Mouse (Mus musculus) CD4-positive, CD25-positive, alpha-beta regulatory T cell, adult 2 months (primary cell): ENCODE data around the gene Sebox.
A peak's percentile ranks its signal among the peaks of the same experiment; 100 is the strongest.

Source experiments
- DNase-seq: peaks from one replicate; pipeline ENCODE4 v3.0.0-alpha.2; 2012; ENCODE audit warnings: low read depth, low spot score

Gene Sebox

DNA sequence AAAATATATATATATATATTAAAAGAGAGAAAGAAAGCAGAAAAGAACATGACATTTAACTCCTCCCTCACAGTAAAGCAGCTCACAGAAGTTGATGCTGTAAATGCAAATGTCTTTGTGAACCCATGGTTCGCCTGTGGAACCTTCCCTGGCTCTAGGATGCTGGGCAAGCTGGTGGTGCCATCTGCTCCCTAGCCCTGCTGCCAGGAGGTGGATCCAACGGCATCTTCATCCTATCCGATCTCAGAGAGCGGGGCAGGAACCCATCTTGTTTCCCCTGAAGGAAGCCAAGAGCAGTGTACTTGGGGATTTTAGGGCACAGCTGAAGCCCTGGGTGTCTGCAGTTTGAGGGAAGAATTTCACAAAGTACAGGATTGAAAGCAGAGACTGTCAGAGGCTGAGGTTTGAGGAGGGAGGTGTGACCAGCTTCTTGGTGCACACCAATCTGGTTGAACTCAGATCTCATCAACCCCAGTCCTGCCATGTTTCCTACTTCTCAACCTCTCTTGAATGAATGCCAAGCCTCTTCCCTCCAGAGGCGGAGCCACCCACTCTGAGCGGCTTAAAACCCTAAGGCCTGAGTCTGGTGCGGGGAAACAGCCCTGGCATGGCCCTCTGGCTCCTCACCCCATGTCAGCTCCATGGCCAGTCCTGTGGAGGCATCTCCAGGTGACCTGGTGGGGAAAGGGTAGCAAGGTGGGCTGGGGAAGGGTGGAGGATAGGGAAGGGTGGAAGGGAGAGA, at the start of gene Sebox:
Sebox (plus strand) TSS at position 539 of the 742 bp plus-strand sequence.
- no peak for DNase-seq

DNA sequence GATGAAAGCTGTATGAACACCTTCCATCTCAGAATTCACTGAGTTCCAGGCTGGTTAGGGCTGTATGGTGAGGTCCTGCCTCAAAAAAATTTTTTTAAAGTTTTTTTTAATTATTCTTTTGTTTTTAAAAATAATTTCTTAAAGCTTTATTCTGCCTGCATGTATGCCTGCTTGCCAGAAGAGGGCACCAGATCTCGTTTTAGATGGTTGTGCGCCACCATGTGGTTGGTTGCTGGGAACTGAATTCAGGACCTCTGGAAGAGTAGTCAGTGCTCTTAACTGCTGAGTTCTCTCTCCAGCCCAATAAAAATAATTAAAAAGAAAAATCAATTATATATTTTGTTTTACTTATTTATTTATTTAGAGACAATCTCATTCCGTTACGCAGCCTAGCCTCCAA, 49.6 kb upstream of the Sebox start:
- DNase-seq, result peak; percentile 88

DNA sequence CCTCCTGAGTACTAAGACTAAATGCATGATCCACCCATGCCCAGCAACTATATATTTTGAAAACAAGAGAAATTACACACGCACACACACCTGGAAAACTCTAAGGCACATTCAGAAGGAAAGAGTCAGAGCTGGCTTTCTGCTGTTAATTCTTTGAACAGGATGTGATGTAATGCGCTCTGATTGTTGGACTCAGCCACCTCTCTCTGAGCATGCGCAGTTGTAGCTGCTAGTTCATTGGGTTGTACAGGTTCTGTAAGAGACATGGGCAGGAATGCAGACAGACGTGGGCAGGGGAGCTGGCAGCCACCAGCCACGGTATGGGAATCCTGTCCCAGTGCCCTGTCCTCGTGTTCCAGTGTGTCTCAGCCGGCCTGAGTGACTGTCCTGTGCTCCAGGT, 49.0 kb upstream of the Sebox start:
- peak; percentile 19 for DNase-seq

DNA sequence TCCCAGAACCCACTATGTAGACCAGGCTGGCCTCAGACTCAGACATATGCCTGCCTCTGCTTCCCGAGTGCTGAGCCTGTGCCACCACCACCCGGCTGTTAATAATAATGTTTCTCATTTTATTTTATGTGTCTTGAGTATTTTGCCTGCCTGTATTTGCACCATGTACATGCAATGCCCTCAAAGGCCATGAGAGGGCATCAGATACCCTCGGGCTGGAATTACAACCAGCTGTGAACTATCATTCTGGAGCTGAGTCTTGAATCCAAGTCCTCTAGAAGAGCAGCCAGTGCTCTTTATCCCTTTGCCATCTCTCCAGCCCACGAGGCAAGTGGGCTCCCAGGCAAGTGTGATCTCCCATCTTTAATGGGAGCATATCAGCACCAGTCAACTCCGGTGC, 47.9 kb upstream of the Sebox start:
- peak; percentile 63 for DNase-seq

DNA sequence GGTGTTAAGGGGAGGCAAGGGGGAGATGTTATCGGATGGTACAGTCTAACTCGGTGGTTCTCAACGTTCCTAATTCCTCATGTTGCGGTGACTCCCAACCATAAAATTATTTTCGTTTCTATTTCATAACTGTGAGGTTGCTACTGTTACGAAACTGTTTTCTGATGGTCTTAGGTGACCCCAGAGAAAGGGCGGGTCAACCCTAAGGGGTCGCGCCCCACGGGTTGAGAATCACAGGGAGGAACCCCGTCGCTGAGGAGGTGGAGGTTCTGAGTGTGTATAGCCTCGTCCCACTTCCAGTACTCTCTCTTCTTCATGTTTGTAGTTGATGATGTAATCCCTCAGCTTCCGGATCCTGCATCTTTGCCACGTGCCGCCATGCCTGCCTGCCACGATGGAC, 44.5 kb upstream of the Sebox start:
- DNase-seq, result no peak

DNA sequence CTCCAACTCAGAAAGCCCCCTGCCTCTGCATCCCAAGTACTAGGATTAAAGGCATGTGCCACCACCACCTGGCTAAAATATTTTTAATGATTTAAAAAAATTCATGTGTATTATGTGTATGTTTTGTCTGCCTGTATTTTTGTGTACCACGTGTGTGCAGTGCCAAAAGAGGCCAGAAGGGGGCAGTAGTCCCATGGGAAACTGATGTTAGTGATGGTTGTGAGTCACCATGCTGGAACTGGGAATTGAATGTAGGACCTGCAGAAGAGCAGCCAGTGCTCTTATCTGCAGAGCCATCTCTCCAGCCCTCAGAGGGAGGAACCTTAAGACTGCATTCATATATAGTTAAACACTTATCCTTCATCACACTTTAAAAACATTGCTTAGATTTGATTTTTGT, 41.4 kb upstream of the Sebox start:
- DNase-seq, result peak; percentile 40

DNA sequence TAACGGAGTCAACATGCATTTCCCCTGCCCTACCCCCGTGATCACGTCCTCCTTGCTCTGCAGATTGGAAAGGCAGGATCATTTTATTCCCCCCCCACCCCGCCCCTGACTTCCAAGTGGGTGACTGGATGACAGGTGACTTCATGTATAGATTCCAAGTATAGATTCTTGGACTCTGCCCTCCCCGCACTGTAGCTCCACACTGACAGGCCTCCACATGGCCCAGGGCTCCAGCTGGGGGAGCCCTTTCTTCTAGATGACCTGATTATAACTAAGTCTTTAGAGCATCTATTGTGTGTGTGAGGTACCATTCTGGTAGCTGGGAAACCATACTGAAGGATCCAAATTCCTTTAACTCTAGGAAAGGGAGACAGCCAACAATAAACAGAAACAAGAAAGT, 40.6 kb upstream of the Sebox start:
- DNase-seq, result no peak

DNA sequence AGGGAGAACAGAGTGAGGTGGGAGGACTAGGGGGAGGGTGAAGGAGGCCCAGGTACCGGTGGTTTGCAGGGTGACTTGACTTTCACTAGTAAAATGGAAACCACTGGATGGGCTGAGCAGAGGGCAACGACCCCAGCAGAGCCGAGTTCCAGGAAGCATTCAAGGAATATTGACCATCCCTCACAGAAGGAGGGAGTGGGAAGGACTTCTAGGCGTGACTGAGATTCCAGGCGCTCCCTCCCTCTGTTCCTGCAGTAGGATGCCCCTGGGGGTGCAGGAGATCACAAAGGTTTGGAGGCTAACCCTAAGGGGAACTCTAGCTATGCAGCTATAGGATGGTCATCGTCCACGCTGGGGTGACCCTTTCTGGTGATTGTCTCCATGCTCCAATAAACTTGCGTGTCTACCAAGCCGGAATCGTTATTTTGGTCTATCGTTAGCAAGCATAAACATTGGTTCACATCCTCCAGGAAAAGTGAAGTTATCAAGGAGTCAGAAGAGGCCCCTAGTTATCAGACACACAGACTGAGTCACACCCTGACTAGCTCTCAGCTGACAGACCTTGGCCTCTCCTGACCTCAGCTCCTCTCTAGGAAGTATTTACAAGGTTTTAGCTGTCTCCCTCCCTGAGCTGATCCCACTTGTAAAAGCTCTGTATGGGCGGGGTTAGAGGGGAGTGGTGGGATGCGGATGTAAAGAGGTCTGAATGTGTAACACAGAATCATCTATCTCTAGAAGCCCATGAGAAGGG, 39.8 kb upstream of the Sebox start:
- DNase-seq, result no peak

DNA sequence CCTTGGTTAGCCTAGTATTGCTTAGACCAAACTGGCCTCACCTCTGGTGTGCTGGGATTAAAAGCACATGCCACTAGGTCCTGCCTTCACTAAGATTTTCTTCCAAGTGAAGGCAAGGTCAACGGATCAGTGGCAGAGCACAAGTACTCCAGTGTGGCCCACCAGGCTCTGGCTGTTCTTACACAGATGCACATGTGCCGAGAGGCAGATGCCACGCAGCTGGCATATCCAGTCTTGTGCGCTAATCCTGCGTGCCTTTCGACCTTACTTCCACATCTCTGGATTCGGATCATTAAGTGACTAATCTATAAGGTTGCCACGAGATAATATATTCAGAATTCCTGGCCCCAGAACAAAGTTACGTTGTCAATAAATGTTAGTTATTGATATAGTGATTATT, 38.1 kb upstream of the Sebox start:
- DNase-seq, result no peak

DNA sequence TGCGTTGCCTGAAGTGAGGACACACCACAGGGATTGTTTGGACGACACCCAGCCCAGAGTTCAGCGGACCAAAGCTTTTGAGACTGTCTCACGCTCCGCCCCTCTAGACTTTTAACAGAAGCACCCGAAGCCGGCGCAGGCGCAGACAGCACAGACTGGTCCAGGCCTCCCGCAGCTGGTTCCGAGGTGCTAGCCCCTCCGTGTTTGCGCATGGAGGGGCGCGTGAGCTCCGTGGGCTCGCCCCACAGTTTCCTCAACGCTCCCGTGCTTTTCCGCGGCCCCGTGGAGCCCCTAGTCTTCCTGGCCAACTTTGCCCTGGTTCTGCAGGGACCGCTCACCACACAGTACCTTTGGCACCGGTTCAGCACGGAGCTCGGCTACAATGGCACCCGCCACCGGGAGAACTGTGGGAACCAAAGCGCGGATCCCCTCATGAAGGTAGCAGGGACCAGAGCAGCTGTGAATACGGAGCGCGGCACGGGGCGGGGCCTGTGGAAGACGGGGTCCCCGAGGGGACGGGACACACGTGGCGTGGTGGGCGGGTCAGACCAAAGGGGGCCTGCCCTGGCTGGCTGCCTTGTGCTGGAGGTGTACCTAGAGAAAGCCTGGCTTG, 37.6 kb upstream of the Sebox start, which contains the start of gene Slc46a1:
Slc46a1 (plus strand) TSS at position 130 of the 613 bp plus-strand sequence.
- peak; percentile 79 for DNase-seq

DNA sequence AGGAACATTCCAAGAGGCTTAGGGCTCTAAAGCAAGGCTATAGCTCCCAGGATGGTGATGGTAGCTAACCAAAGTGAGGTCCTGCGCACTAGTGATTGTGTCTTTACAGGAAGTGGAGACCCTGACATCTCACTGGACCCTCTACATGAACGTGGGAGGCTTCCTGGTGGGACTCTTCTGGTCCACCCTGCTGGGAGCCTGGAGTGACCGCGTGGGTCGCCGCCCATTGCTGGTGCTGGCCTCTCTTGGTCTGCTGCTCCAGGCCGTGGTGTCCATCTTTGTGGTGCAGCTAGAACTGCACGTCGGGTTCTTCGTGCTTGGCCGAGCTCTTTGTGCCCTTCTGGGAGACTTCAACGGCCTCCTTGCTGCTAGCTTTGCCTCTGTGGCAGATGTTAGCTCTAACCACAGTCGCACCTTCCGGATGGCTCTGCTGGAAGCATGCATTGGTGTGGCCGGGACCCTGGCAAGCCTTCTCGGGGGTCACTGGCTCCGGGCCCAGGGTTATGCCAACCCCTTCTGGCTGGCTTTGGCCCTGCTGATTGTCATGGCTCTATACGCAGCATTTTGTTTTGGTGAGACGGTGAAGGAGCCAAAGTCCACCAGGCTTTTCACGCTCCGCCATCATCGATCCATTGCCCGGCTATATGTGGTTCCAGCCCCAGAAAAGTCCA, 36.9 kb upstream of the Sebox start:
- DNase-seq, result no peak

DNA sequence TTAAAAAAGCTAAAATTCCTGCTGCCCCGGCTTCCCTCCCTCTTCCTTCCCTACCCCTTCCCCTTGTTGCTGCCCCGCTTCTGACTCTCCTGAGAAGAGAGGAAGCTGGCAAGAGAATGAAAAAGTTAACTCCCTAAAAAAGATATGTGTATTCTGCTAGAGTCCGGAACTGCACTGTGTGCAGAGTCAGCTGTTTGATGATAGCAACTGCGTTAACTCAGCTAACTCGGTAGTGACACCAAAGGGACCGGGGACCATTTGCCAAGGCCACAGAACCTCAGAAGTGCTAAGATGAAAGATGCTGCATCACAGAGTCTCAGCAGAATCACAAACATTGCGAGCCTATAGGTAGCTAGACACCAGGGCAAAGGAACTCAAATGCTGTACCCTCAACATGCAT, 35.7 kb upstream of the Sebox start:
- no peak for DNase-seq

DNA sequence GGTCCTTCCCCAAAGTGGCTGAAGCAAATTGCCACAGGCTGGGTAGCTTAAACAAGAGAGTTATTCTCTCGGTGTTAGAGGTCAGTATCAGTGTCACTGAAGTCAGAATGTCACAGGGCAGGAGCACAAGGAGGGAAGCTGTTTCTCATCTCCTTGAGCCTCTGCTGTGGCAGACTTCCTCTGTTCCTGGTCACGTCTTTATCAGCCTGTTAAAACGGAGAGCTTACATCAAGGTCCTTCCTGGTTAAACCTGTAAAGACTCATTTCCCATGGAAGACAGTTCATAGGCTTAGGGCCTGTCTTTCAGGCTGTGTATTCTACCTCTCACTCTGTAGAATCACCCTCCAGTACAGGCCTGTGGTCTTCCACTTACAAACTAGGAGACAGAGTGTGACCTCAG, 35.3 kb upstream of the Sebox start:
- no peak for DNase-seq

DNA sequence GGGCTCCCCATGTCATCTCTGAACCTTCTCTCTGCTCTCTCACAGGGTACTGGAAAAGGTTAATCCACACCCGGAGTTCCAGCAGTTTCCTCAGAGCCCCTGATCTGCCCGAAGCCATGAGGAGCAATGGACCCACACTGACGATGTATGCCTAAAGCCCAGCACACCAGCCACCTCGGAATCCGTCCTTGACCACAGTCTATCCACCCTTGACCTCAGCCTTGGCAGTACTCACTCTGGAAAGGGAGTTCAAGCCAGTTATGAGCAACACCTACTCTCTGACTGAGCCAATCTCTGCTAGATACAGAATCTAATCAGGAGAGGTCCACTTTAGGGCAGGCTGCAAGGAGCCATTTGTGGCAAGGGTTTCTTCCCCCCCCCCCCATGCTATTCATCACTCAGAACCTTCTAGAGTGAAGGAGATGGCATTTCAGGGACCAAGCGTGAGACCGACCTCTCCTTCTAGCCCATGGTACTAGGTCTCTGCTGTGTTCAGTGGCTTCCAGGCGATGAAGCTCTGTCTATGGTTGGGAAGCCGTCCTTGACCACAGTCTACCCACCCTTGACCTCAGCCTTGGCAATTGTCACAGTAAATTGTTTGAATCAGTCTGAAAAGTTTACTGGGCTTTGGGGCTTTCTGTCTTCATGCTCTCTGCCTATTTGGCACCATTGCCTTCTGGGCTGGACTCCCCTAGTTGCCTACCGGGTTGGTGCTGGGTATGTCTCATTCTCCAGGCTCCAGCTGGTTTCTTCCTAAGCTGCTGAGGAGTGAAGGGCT, 31.7 kb upstream of the Sebox start:
- DNase-seq, result no peak

DNA sequence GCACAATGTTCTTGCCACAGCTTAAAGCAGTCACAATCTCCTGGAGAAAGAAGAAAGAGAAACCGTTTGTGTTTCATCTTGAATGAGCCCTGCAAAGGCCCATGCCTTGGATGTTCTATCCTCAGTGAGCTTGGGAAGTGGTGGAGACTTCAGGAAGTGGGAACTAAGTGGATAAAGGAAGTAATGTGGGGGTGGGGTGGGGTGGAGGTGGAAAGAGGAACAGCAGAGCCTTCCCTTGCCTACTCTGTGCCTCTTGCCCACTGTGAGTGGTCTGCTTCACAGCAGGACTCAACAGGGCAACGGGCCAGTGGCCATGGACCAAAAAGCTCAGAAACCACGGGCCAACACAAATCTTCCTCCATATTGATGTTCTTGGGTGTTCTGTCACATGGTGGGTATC, 28.0 kb upstream of the Sebox start:
- no peak for DNase-seq

DNA sequence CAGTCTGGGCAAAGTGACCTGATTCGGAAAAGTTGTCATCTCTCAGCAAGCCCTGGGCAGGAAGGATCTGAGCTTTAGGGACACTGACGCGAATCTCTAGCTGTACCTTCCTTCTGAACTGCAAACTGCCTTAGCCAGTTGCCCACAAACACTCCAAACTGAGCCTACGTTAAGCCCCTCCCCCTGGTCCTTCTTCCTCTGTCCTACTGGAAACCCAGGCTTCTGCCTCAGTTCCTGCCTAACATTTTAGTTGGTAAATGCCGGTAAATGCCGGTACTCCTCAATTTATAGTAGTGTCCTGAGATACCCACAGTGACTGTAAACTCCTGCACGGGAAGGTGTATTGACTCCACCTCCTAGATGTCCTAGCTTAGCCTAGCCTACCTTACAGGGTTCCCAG, 19.6 kb upstream of the Sebox start:
- DNase-seq, result no peak

DNA sequence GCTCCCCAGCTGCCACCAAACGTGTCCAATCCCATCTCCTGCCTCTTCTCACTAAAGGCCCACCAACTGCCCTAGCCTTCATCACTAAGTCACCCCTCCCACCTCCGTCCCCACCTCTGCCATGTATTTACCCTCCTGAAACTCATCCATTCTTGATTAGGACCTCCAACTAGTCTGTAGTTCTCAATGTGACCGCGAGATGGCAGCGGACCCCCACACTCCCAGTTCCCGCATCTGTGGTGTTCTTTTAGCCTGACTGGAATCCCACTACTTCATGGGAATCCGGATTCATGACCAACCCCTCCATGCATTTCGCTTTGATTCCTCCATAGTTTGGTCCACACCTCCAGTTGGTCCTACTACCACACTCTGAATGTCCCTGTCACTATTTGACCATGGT, 15.1 kb upstream of the Sebox start:
- peak; percentile 73 for DNase-seq

DNA sequence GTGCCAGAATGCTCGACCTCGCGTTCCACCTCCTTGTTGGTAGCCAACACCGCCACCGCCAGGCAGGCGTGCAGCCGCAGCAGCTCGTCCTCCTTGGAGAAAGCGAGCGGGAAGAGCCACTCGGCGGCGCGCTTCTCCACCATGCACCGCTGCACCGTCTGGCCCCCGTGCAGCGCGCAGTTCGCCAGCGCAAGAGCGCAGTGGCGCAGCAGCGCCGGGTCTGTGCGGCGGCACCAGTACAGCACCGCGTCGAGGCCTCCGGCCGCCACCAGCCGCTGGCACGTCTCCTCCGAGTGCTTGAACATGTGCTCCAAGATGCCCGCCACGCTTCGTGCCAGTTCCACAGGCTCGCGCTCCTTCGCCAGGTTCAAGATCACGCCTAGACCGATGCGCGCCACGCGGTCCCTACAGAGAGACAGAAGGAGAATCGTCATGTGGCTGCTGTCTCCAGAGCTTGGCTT, 12.4 kb upstream of the Sebox start:
- DNase-seq, result no peak

DNA sequence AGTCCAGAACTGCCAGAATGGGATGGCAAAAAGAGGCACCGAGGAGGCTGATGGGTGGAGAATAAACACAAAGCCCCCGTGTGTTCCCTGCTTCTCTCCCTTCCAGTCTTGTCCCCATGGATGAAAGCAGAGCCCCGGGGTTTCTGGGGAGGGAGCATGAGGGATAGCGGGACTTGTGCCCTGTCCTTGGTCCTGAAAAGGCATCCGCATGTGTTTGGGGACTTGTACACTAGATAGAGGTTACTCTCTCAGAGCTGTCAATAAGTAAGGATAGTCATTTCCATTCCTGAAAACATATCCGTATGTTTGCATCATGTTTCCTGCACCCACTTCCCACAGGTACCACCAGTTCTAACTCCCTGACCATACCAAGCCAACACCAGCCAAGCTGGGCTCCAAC, 7.3 kb upstream of the Sebox start:
- DNase-seq, result peak; percentile 59

DNA sequence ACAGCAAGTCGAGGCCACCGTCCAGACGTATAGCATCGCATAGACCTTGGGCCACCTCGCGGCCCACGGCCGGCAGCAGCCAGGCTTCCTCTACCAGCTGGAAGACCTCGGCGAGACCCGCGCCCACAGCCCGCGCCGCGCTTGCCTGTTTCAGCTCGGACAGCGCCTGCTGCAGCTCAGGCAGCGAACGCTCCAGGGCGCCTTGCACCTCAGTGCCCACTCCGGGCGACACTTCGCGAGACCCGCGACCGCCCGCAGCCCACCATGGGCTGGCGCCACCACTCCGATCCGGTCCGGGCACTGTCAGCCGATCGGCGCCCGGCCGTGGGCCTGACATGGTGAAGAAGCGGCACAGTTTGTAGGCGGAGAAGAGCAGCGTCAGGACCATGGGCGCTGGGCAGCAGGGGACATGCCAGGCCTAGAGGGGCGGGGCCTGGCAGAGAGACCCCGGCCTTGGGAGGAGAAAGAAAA, 6.1 kb upstream of the Sebox start:
- DNase-seq, result peak; percentile 43
